Mouse (Mus musculus): ENCODE data around the gene Adi1. TPM values are rescaled to one million over a fixed set of nuclear protein-coding genes. Genes with fewer than 3 reads are reported as not detected.

The Adi1 gene
- polyA plus RNA-seq, 1 experiment from 2014 or later, result 44.7 TPM

- peaks cover 5% of the 10 kb centered on the region for H3K4me1 ChIP-seq (ENCODE audit: control insufficient read depth, insufficient read depth, low read length)
- 2% methylated on average over 52 of the region's 52 CpGs for WGBS (ENCODE audit: insufficient replicate concordance)
- H3K4me2 ChIP-seq, result peak within 1 kb of the TSS; percentile 88
- ATAC-seq (replicated peaks; ENCODE audit: insufficient number of reproducible peaks, low FRiP score, low TSS enrichment), result peak; percentile 83
- peaks cover 4% of the 10 kb centered on the region; the same call in 1 of the 2 replicates for H3K36me3 ChIP-seq (ENCODE audit: control insufficient read depth, insufficient read depth, low read length)
- H3K4me3 ChIP-seq (ENCODE audit: low read depth, low read length), result peak within 1 kb of the TSS; percentile 71
- peak within 1 kb of the TSS; percentile 85 for H3K9ac ChIP-seq (ENCODE audit: low read depth, low read length)
- H3K27ac ChIP-seq (ENCODE audit: low read depth, low read length), result 0 out of 2 replicates have a peak within 1 kb of the TSS, but pooled peaks have one; percentile 17
- no peaks in the 10 kb centered on the region for H3K27me3 ChIP-seq (ENCODE audit: control insufficient read depth, insufficient read depth, low read length)
- H3K9me3 ChIP-seq (replicated peaks; ENCODE audit: control insufficient read depth, low read length), result no peaks in the 10 kb centered on the region
These were observed 25.6 kb upstream of the Adi1 start, which contains the start of gene Rnaseh1 for GRCm38 (mm10) chr12:28649141-28650110. TSS of gene Rnaseh1 (plus strand) at chr12:28649602.

- Histone ChIP-seq H3K27me3 (ENCODE audit: control insufficient read depth, insufficient read depth, low read length) (no peaks in the 10 kb centered on the region), H3K9ac (ENCODE audit: low read depth, low read length) (no peak overlapping the region), H3K4me2 (no peak overlapping the region), H3K4me3 (ENCODE audit: low read depth, low read length) (no peak overlapping the region), H3K9me3 (replicated peaks; ENCODE audit: control insufficient read depth, low read length) (no peaks in the 10 kb centered on the region), H3K4me1 (ENCODE audit: control insufficient read depth, insufficient read depth, low read length) (0 out of 2 replicates have a peak, but pooled peaks cover 3% of the 10 kb centered on the region), H3K36me3 (ENCODE audit: control insufficient read depth, insufficient read depth, low read length) (peaks cover 11% of the 10 kb centered on the region; the same call in 1 of the 2 replicates), H3K27ac (ENCODE audit: low read depth, low read length) (no peak overlapping the region)
- ATAC-seq (replicated peaks; ENCODE audit: insufficient number of reproducible peaks, low FRiP score, low TSS enrichment), result no peak
- 77% methylated on average over 4 of the region's 4 CpGs for WGBS (ENCODE audit: insufficient replicate concordance)
These were observed 12.4 kb upstream of the Adi1 start for GRCm38 (mm10) chr12:28662628-28663027.

GRCm38 (mm10) chr12:28666734-28667133 lies 8.3 kb upstream of the Adi1 start:
- 67% methylated on average over 4 of the region's 4 CpGs for WGBS (ENCODE audit: insufficient replicate concordance)
- Histone ChIP-seq H3K4me1 (ENCODE audit: control insufficient read depth, insufficient read depth, low read length) (0 out of 2 replicates have a peak, but pooled peaks cover 3% of the 10 kb centered on the region), H3K9me3 (replicated peaks; ENCODE audit: control insufficient read depth, low read length) (no peaks in the 10 kb centered on the region), H3K4me2 (no peak overlapping the region), H3K27me3 (ENCODE audit: control insufficient read depth, insufficient read depth, low read length) (no peaks in the 10 kb centered on the region), H3K36me3 (ENCODE audit: control insufficient read depth, insufficient read depth, low read length) (peaks cover 5% of the 10 kb centered on the region; the same call in 1 of the 2 replicates), H3K9ac (ENCODE audit: low read depth, low read length) (no peak overlapping the region), H3K27ac (ENCODE audit: low read depth, low read length) (no peak overlapping the region), H3K4me3 (ENCODE audit: low read depth, low read length) (no peak overlapping the region)
- ATAC-seq (replicated peaks; ENCODE audit: insufficient number of reproducible peaks, low FRiP score, low TSS enrichment), result no peak

GRCm38 (mm10) chr12:28667287-28667686 lies 7.7 kb upstream of the Adi1 start:
- no peaks in the 10 kb centered on the region for H3K27me3 ChIP-seq (ENCODE audit: control insufficient read depth, insufficient read depth, low read length)
- no peak overlapping the region for H3K9ac ChIP-seq (ENCODE audit: low read depth, low read length)
- 0 out of 2 replicates have a peak, but pooled peaks cover 3% of the 10 kb centered on the region for H3K4me1 ChIP-seq (ENCODE audit: control insufficient read depth, insufficient read depth, low read length)
- H3K9me3 ChIP-seq (replicated peaks; ENCODE audit: control insufficient read depth, low read length), result no peaks in the 10 kb centered on the region
- WGBS (ENCODE audit: insufficient replicate concordance), result 10% methylated on average over 8 of the region's 8 CpGs
- H3K4me2 ChIP-seq, result no peak overlapping the region
- ATAC-seq (replicated peaks; ENCODE audit: insufficient number of reproducible peaks, low FRiP score, low TSS enrichment), result no peak
- H3K36me3 ChIP-seq (ENCODE audit: control insufficient read depth, insufficient read depth, low read length), result peaks cover 2% of the 10 kb centered on the region; the same call in 1 of the 2 replicates
- no peak overlapping the region for H3K27ac ChIP-seq (ENCODE audit: low read depth, low read length)
- H3K4me3 ChIP-seq (ENCODE audit: low read depth, low read length), result no peak overlapping the region

GRCm38 (mm10) chr12:28674038-28674720 lies 852 bp upstream of the Adi1 start:
- no peak overlapping the region for H3K4me2 ChIP-seq
- WGBS (ENCODE audit: insufficient replicate concordance), result 83% methylated on average over 10 of the region's 10 CpGs

GRCm38 (mm10) chr12:28675925-28676209 lies 836 bp downstream of the Adi1 start:
- Histone ChIP-seq H3K4me2 (peak overlapping the region; percentile 70), H3K9me3 (replicated peaks; ENCODE audit: control insufficient read depth, low read length) (no peaks in the 10 kb centered on the region), H3K4me1 (ENCODE audit: control insufficient read depth, insufficient read depth, low read length) (no peaks in the 10 kb centered on the region; the same call in 1 of the 2 replicates), H3K9ac (ENCODE audit: low read depth, low read length) (peak overlapping the region; percentile 63; the same call in 1 of the 2 replicates), H3K27me3 (ENCODE audit: control insufficient read depth, insufficient read depth, low read length) (no peaks in the 10 kb centered on the region), H3K36me3 (ENCODE audit: control insufficient read depth, insufficient read depth, low read length) (no peaks in the 10 kb centered on the region), H3K27ac (ENCODE audit: low read depth, low read length) (peak overlapping the region; percentile 86; the same call in 1 of the 2 replicates), H3K4me3 (ENCODE audit: low read depth, low read length) (peak overlapping the region; percentile 50; the same call in 1 of the 2 replicates)
- WGBS (ENCODE audit: insufficient replicate concordance), result 71% methylated on average over 5 of the region's 5 CpGs
- no peak for ATAC-seq (replicated peaks; ENCODE audit: insufficient number of reproducible peaks, low FRiP score, low TSS enrichment)

More at GRCm38 (mm10) chr12:28674038-28674720, 852 bp upstream of the Adi1 start:
- no peak overlapping the region for H3K27ac ChIP-seq (ENCODE audit: low read depth, low read length)
- H3K9ac ChIP-seq (ENCODE audit: low read depth, low read length), result no peak overlapping the region
- no peak for ATAC-seq (replicated peaks; ENCODE audit: insufficient number of reproducible peaks, low FRiP score, low TSS enrichment)
- H3K4me3 ChIP-seq (ENCODE audit: low read depth, low read length), result no peak overlapping the region
- H3K36me3 ChIP-seq (ENCODE audit: control insufficient read depth, insufficient read depth, low read length), result no peaks in the 10 kb centered on the region
- H3K4me1 ChIP-seq (ENCODE audit: control insufficient read depth, insufficient read depth, low read length), result no peaks in the 10 kb centered on the region; the same call in 1 of the 2 replicates
- H3K9me3 ChIP-seq (replicated peaks; ENCODE audit: control insufficient read depth, low read length), result no peaks in the 10 kb centered on the region
- no peaks in the 10 kb centered on the region for H3K27me3 ChIP-seq (ENCODE audit: control insufficient read depth, insufficient read depth, low read length)

GRCm38 (mm10) chr12:28684674-28685073 lies 9.6 kb downstream of the Adi1 start:
- WGBS (ENCODE audit: insufficient replicate concordance), result 81% methylated on average over 1 of the region's 1 CpGs
- H3K4me1 ChIP-seq (ENCODE audit: control insufficient read depth, insufficient read depth, low read length), result no peaks in the 10 kb centered on the region
- ATAC-seq (replicated peaks; ENCODE audit: insufficient number of reproducible peaks, low FRiP score, low TSS enrichment), result no peak
- no peaks in the 10 kb centered on the region for H3K27me3 ChIP-seq (ENCODE audit: control insufficient read depth, insufficient read depth, low read length)
- H3K27ac ChIP-seq (ENCODE audit: low read depth, low read length), result no peak overlapping the region
- no peak overlapping the region for H3K4me2 ChIP-seq
- no peak overlapping the region for H3K9ac ChIP-seq (ENCODE audit: low read depth, low read length)
- H3K36me3 ChIP-seq (ENCODE audit: control insufficient read depth, insufficient read depth, low read length), result peaks cover 6% of the 10 kb centered on the region; the same call in 1 of the 2 replicates
- no peak overlapping the region for H3K4me3 ChIP-seq (ENCODE audit: low read depth, low read length)
- no peaks in the 10 kb centered on the region for H3K9me3 ChIP-seq (replicated peaks; ENCODE audit: control insufficient read depth, low read length)

GRCm38 (mm10) chr12:28685771-28686170 lies 10.7 kb downstream of the Adi1 start:
- Histone ChIP-seq H3K27me3 (ENCODE audit: control insufficient read depth, insufficient read depth, low read length) (no peaks in the 10 kb centered on the region), H3K36me3 (ENCODE audit: control insufficient read depth, insufficient read depth, low read length) (peaks cover 9% of the 10 kb centered on the region), H3K27ac (ENCODE audit: low read depth, low read length) (no peak overlapping the region), H3K9me3 (replicated peaks; ENCODE audit: control insufficient read depth, low read length) (no peaks in the 10 kb centered on the region), H3K4me1 (ENCODE audit: control insufficient read depth, insufficient read depth, low read length) (no peaks in the 10 kb centered on the region), H3K4me3 (ENCODE audit: low read depth, low read length) (no peak overlapping the region), H3K4me2 (no peak overlapping the region), H3K9ac (ENCODE audit: low read depth, low read length) (no peak overlapping the region)
- 64% methylated on average over 3 of the region's 3 CpGs for WGBS (ENCODE audit: insufficient replicate concordance)
- no peak for ATAC-seq (replicated peaks; ENCODE audit: insufficient number of reproducible peaks, low FRiP score, low TSS enrichment)
